ENCODE assay signal across 7 mouse cellular contexts in genomic region chr11:119603527-119603905, GRCm38 (mm10). TPM values are rescaled to one million over a fixed set of nuclear protein-coding genes. Genes with fewer than 3 reads are reported as not detected.
DNase-seq lines count a peak whose midpoint lies in the region; ATAC-seq and TF ChIP-seq lines count a peak whose summit lies in the region.

No protein-coding gene starts in this region.

- H3K9me3 ChIP-seq in lung, embryonic 14.5 days (ENCODE audit: low read depth, low read length) = no peaks in the 10 kb centered on the region
- H3K9me3 ChIP-seq in forebrain, embryonic 13.5 days (replicated peaks) = no peaks in the 10 kb centered on the region
- H3K9me3 ChIP-seq in liver, embryonic 13.5 days (replicated peaks) = no peaks in the 10 kb centered on the region

- ATAC-seq in lung, embryonic 14.5 days (ENCODE audit: insufficient read depth) = no peak
- ATAC-seq in forebrain, embryonic 13.5 days = no peak
- no peak for ATAC-seq in liver, embryonic 13.5 days (ENCODE audit: low read depth)
- no peak for ATAC-seq in activated CD4-positive, CD25-positive, alpha-beta regulatory T cell, adult 4 months

- 0 out of 2 replicates have a peak, but pooled peaks cover 14% of the 10 kb centered on the region for H3K36me3 ChIP-seq in lung, embryonic 14.5 days (ENCODE audit: insufficient read depth)
- H3K36me3 ChIP-seq in forebrain, embryonic 13.5 days (ENCODE audit: poor library complexity, severe bottlenecking) = 0 out of 2 replicates have a peak, but pooled peaks cover 12% of the 10 kb centered on the region
- peaks cover 25% of the 10 kb centered on the region for H3K36me3 ChIP-seq in liver, embryonic 13.5 days

- peak overlapping the region; percentile 98 for H3K9ac ChIP-seq in lung, embryonic 14.5 days
- peak overlapping the region; percentile 95 for H3K9ac ChIP-seq in forebrain, embryonic 13.5 days
- H3K9ac ChIP-seq in liver, embryonic 13.5 days = peak overlapping the region; percentile 96

- no peaks in the 10 kb centered on the region for H3K27me3 ChIP-seq in lung, embryonic 14.5 days (ENCODE audit: insufficient read depth, low read length)
- no peaks in the 10 kb centered on the region for H3K27me3 ChIP-seq in forebrain, embryonic 13.5 days
- no peaks in the 10 kb centered on the region for H3K27me3 ChIP-seq in liver, embryonic 13.5 days

- no peak for TF ChIP-seq CTCF in lung, embryonic 14.5 days (IDR thresholded peaks at IDR 0.05; ENCODE audit: low read depth)

- peak overlapping the region; percentile 73 for H3K4me2 ChIP-seq in lung, embryonic 14.5 days
- peak overlapping the region; percentile 91 for H3K4me2 ChIP-seq in forebrain, embryonic 13.5 days
- peak overlapping the region; percentile 92 for H3K4me2 ChIP-seq in liver, embryonic 13.5 days

- peak overlapping the region; percentile 100 for H3K4me3 ChIP-seq in lung, embryonic 14.5 days (ENCODE audit: low read depth, low read length)
- H3K4me3 ChIP-seq in forebrain, embryonic 13.5 days = peak overlapping the region; percentile 99
- peak overlapping the region; percentile 100 for H3K4me3 ChIP-seq in liver, embryonic 13.5 days (replicated peaks)

- DNase-seq in lung, embryonic 14.5 days = peak; percentile 22
- DNase-seq in lung, adult 18-20 months = no peak
- DNase-seq in adrenal gland, postnatal 25 days = peak; percentile 21
- peak; percentile 8 for DNase-seq in liver, embryonic 13.5 days
- DNase-seq in spleen, adult 12 weeks (ENCODE audit: low spot score) = no peak

- H3K4me1 ChIP-seq in lung, embryonic 14.5 days (ENCODE audit: insufficient read depth) = no peaks in the 10 kb centered on the region
- peaks cover 12% of the 10 kb centered on the region for H3K4me1 ChIP-seq in forebrain, embryonic 13.5 days
- peaks cover 26% of the 10 kb centered on the region for H3K4me1 ChIP-seq in liver, embryonic 13.5 days (replicated peaks)

- H3K27ac ChIP-seq in lung, embryonic 14.5 days (ENCODE audit: low read depth) = peak overlapping the region; percentile 84
- peak overlapping the region; percentile 75; the same call in 1 of the 2 replicates for H3K27ac ChIP-seq in forebrain, embryonic 13.5 days
- H3K27ac ChIP-seq in liver, embryonic 13.5 days = peak overlapping the region; percentile 77

- WGBS in lung, embryonic 14.5 days = under 1% methylated on average over 30 of the region's 30 CpGs
- under 1% methylated on average over 20 of the region's 30 CpGs for WGBS in forebrain, embryonic 13.5 days
- WGBS in liver, embryonic 13.5 days (ENCODE audit: insufficient replicate concordance) = under 1% methylated on average over 30 of the region's 30 CpGs

RNA-seq across cellular contexts. Expression of gene Rptor, which starts 0.8 kb away (rescaled TPM):
- 14.6 TPM in 2 replicates for polyA plus RNA-seq in lung, embryonic 14.5 days (2014; fragmentation: Nextera tagmentation; extraction: Ambion mirVana)
- 50.8 and 62.6 TPM in 2 replicates for total RNA-seq in adrenal gland, postnatal 25 days (2021)
- 9.2 and 10.2 TPM in 2 replicates for polyA plus RNA-seq in forebrain, embryonic 13.5 days (2015; fragmentation: Nextera tagmentation; extraction: Ambion mirVana)
- 4.9 and 5.1 TPM in 2 replicates for polyA plus RNA-seq in liver, embryonic 13.5 days (2015; fragmentation: Nextera tagmentation; extraction: Ambion mirVana)
- 1 to 10 TPM; 6.1 to 6.6 TPM for polyA plus RNA-seq in activated CD4-positive, CD25-positive, alpha-beta regulatory T cell, adult 4 months (2017; shearing (Covaris generic))

RNA-seq across cellular contexts. Expression of gene Nptx1, which starts 56.0 kb away (rescaled TPM):
- 1.3 and 1.4 TPM in 2 replicates for polyA plus RNA-seq in lung, embryonic 14.5 days (2014; fragmentation: Nextera tagmentation; extraction: Ambion mirVana)
- 2.1 and 2.9 TPM in 2 replicates for total RNA-seq in adrenal gland, postnatal 25 days (2021)
- 4.1 and 4.7 TPM in 2 replicates for polyA plus RNA-seq in forebrain, embryonic 13.5 days (2015; fragmentation: Nextera tagmentation; extraction: Ambion mirVana)
- 0.05 TPM in 1 of 2 replicates, not detected in the other for polyA plus RNA-seq in liver, embryonic 13.5 days (2015; fragmentation: Nextera tagmentation; extraction: Ambion mirVana)
- polyA plus RNA-seq in activated CD4-positive, CD25-positive, alpha-beta regulatory T cell, adult 4 months (2017; shearing (Covaris generic)) = not detected

Comparison
In these comparisons a context has a peak if more than half of its experiments do, and no peak if none do; other contexts are left out.
1. DNase-seq: peak in lung, embryonic 14.5 days (single experiment), adrenal gland, postnatal 25 days (single experiment) and liver, embryonic 13.5 days (single experiment); none in lung, adult 18-20 months (0 of 2) and spleen, adult 12 weeks (single experiment).
2. Peak in every context shown above with its lines, with median percentiles within 50 percentile points of each other: H3K27ac ChIP-seq, H3K4me2 ChIP-seq, H3K4me3 ChIP-seq and H3K9ac ChIP-seq.